ENCODE assay signal across 28 mouse cellular contexts in the genomic region with DNA sequence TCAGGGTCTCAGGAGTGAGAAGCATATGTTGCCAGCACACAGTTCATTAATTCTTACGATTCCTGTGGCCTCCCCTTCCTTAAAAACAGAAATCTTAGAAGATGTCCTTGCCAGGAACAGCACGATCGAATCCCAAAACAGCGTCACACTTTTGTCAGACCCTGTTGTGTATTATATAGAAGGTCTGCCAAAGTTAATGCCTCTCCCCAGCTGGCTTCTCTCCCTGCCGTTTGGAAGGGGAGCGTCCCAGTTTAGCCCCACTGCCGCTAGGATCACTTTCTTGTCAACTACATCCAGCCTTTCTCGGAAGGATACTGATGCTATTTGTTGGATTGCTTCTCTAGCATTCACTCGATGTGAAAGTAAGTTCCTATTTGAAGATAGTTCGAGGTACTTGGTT.
DNase-seq lines count a peak whose midpoint lies in the region; ATAC-seq and TF ChIP-seq lines count a peak whose summit lies in the region.
"Had no signal": no experiment of that assay in that cellular context is flagged by ENCODE, and none has a peak within 500 bp of the region (broad histone marks: within the 10 kb centered on the region; RNA-seq: fewer than 3 reads in every experiment).

No protein-coding gene starts in this region.

- H3K9me3 ChIP-seq in lung, embryonic 14.5 days (ENCODE audit: low read depth, low read length), result no peaks in the 10 kb centered on the region
- H3K9me3 ChIP-seq in lung, postnatal 0 days (ENCODE audit: low read length), result no peaks in the 10 kb centered on the region
- H3K9me3 ChIP-seq: embryonic facial prominence, embryonic 15.5 days; G1E; heart, embryonic 10.5 days; heart, embryonic 13.5 days had no signal

- no peak for TF ChIP-seq CTCF in lung, embryonic 14.5 days (IDR thresholded peaks at IDR 0.05; ENCODE audit: low read depth)
- no peak for TF ChIP-seq CTCF in lung, postnatal 0 days (IDR thresholded peaks at IDR 0.05)
- no peak for TF ChIP-seq CTCF in lung, adult 2 months (IDR thresholded peaks at IDR 0.05; ENCODE audit: insufficient read depth, low read length)

- no peak overlapping the region for H3K9ac ChIP-seq in lung, embryonic 14.5 days
- H3K9ac ChIP-seq in lung, postnatal 0 days (replicated peaks; ENCODE audit: low read depth), result no peak overlapping the region
- H3K9ac ChIP-seq: embryonic facial prominence, embryonic 15.5 days; forebrain, postnatal 0 days; heart, embryonic 13.5 days; hindbrain, embryonic 14.5 days had no signal

- TF ChIP-seq EP300 in lung, postnatal 0 days (IDR thresholded peaks at IDR 0.05), result no peak

- no peaks in the 10 kb centered on the region for H3K27me3 ChIP-seq in lung, embryonic 14.5 days (ENCODE audit: insufficient read depth, low read length)
- H3K27me3 ChIP-seq in lung, postnatal 0 days (replicated peaks; ENCODE audit: insufficient read depth, low read length), result no peaks in the 10 kb centered on the region
- H3K27me3 ChIP-seq: CH12.LX; embryonic facial prominence, embryonic 15.5 days; heart, embryonic 13.5 days; Patski had no signal

- DNase-seq in heart, adult 11 months, result peak; percentile 78
- no peak for DNase-seq in heart, adult 8-10 months (ENCODE audit: low spot score)
- DNase-seq in lung, embryonic 14.5 days, result peak; percentile 61
- DNase-seq in lung, adult 18-20 months, result no peak
- peak; percentile 40 for DNase-seq in lung, postnatal 0 days (ENCODE audit: low spot score)
- DNase-seq in lung, adult 2 months, result no peak
- DNase-seq in cerebellum, adult 9-11 months, result no peak
- DNase-seq: adrenal gland, postnatal 10 days; adrenal gland, postnatal 36 days; B cell, adult 2 months; cerebellum, adult 18-20 months; cerebellum, adult 9-10 months; cerebellum, postnatal 25 days; forebrain, postnatal 0 days; gastrocnemius, adult 2 months; gastrocnemius, postnatal 14 days; heart, adult 18-20 months; heart, postnatal 14 days; heart, postnatal 4 days had no signal

- H3K27ac ChIP-seq in lung, embryonic 14.5 days (ENCODE audit: low read depth), result no peak overlapping the region
- H3K27ac ChIP-seq in lung, postnatal 0 days (ENCODE audit: low read length), result no peak overlapping the region
- H3K27ac ChIP-seq: embryonic facial prominence, embryonic 15.5 days; gastrocnemius, adult 2 months; heart, embryonic 10.5 days; heart, embryonic 13.5 days; hindbrain, embryonic 14.5 days; hindbrain, postnatal 0 days had no signal

- H3K4me2 ChIP-seq in lung, embryonic 14.5 days, result no peak overlapping the region
- no peak overlapping the region for H3K4me2 ChIP-seq in lung, postnatal 0 days (replicated peaks; ENCODE audit: low read depth, low read length)
- H3K4me2 ChIP-seq: embryonic facial prominence, embryonic 15.5 days; heart, embryonic 13.5 days; hindbrain, embryonic 14.5 days had no signal

- peak; percentile 41; the same call in 1 of the 2 replicates for ATAC-seq in lung, embryonic 14.5 days (ENCODE audit: insufficient read depth)
- ATAC-seq in lung, postnatal 0 days, result peak; percentile 50
- ATAC-seq: forebrain, embryonic 14.5 days; forebrain, postnatal 0 days; hindbrain, postnatal 0 days; Patski had no signal

- H3K4me3 ChIP-seq in lung, embryonic 14.5 days (ENCODE audit: low read depth, low read length), result no peak overlapping the region
- no peak overlapping the region for H3K4me3 ChIP-seq in lung, postnatal 0 days (ENCODE audit: low read depth, low read length)
- no peak overlapping the region for H3K4me3 ChIP-seq in lung, adult 2 months (replicated peaks; ENCODE audit: extremely low read depth, low read depth, low read length)
- H3K4me3 ChIP-seq: embryonic facial prominence, embryonic 15.5 days; gastrocnemius, adult 2 months; heart, embryonic 10.5 days; heart, embryonic 13.5 days had no signal

- TF ChIP-seq POLR2A in lung, adult 2 months (IDR thresholded peaks at IDR 0.05; ENCODE audit: borderline replicate concordance, extremely low read depth, low read depth, low read length), result no peak

- H3K4me1 ChIP-seq in lung, embryonic 14.5 days (ENCODE audit: insufficient read depth), result no peaks in the 10 kb centered on the region
- H3K4me1 ChIP-seq in lung, postnatal 0 days (ENCODE audit: insufficient read depth, low read depth, low read length), result no peaks in the 10 kb centered on the region
- no peaks in the 10 kb centered on the region for H3K4me1 ChIP-seq in lung, adult 2 months (ENCODE audit: control insufficient read depth, insufficient read depth, low read length)
- H3K4me1 ChIP-seq: embryonic facial prominence, embryonic 15.5 days; heart, embryonic 10.5 days; heart, embryonic 13.5 days had no signal

- H3K36me3 ChIP-seq in lung, embryonic 14.5 days (ENCODE audit: insufficient read depth), result 0 out of 2 replicates have a peak, but pooled peaks cover 14% of the 10 kb centered on the region
- no peaks in the 10 kb centered on the region for H3K36me3 ChIP-seq in lung, postnatal 0 days (ENCODE audit: insufficient read depth, low read length)
- H3K36me3 ChIP-seq: embryonic facial prominence, embryonic 15.5 days; G1E had no signal

- WGBS in lung, embryonic 14.5 days, result 62% methylated on average over 10 of the region's 10 CpGs
- 59% methylated on average over 10 of the region's 10 CpGs for WGBS in lung, postnatal 0 days
- WGBS in lung, adult 2 months, result 72% methylated on average over 10 of the region's 10 CpGs

Comparison
In these comparisons a context has a peak if more than half of its experiments do, and no peak if none do; other contexts are left out.
1. DNase-seq: peak in heart, adult 11 months (single experiment), lung, embryonic 14.5 days (single experiment) and lung, postnatal 0 days (single experiment); none in heart, adult 8-10 months (single experiment), lung, adult 18-20 months (0 of 2), lung, adult 2 months (single experiment) and cerebellum, adult 9-11 months (single experiment).